Mouse (Mus musculus) lung, postnatal 0 days (tissue): Measurements from ENCODE around the gene Col4a4. TPM values are rescaled to one million over a fixed set of nuclear protein-coding genes. Genes with fewer than 3 reads are reported as not detected.
A peak's percentile ranks its signal among the peaks of the same experiment; 100 is the strongest.

ENCODE experiments used
- ATAC-seq: fragments of 200-750 bp; cut with Nextera tagmentation; 2 replicates; pipeline ENCODE4 v1.8.0; 2017; ENCODE audit warnings: moderate library complexity
- DNase-seq: peaks from one replicate; pipeline ENCODE4 v3.0.0-alpha.2; 2016; ENCODE audit warnings: low spot score
- H3K27ac ChIP-seq: fragments of 300-500 bp; sonication (generic); 2 replicates; pipeline ENCODE4 v1.5.1; 2014; ENCODE audit warnings: antibody characterized with exemption, mild to moderate bottlenecking, low read length, mixed read lengths
- H3K27me3 ChIP-seq: fragments of 300-500 bp; sonication (generic); replicated peaks from 2 replicates; pipeline ENCODE4 v1.6.1; 2014; ENCODE audit warnings: low read length, mixed read lengths; ENCODE audit not compliant: insufficient read depth
- H3K36me3 ChIP-seq: fragments of 300-500 bp; sonication (generic); 2 replicates; pipeline ENCODE4 v1.6.1; 2014; ENCODE audit warnings: low read length, mixed read lengths; ENCODE audit not compliant: insufficient read depth
- H3K4me1 ChIP-seq: fragments of 300-500 bp; sonication (generic); 2 replicates; pipeline ENCODE4 v1.6.1; 2014; ENCODE audit warnings: antibody characterized with exemption, low read depth, low read length, mixed read lengths; ENCODE audit not compliant: insufficient read depth
- H3K4me2 ChIP-seq: fragments of 300-500 bp; sonication (generic); replicated peaks from 2 replicates; pipeline ENCODE4 v1.6.1; 2014; ENCODE audit warnings: low read depth, mild to moderate bottlenecking, low read length, moderate library complexity, mixed read lengths
- H3K4me3 ChIP-seq: fragments of 300-500 bp; sonication (generic); 2 replicates; pipeline ENCODE4 v1.5.1; 2014; ENCODE audit warnings: low read depth, low read length
- H3K9ac ChIP-seq: fragments of 300-500 bp; sonication (generic); replicated peaks from 2 replicates; pipeline ENCODE4 v1.6.1; 2014; ENCODE audit warnings: low read depth, mild to moderate bottlenecking
- H3K9me3 ChIP-seq: fragments of 300-500 bp; sonication (generic); 2 replicates; pipeline ENCODE4 v1.6.1; 2016; ENCODE audit warnings: low read length, mixed read lengths
- CTCF ChIP-seq: IDR thresholded peaks from 2 replicates; pipeline ENCODE4 v1.5.1; 2016; ENCODE audit warnings: antibody characterized with exemption, mild to moderate bottlenecking
- EP300 ChIP-seq: IDR thresholded peaks from 2 replicates; pipeline ENCODE4 v1.6.1; 2016; ENCODE audit warnings: antibody characterized with exemption, mild to moderate bottlenecking, control low read depth
- WGBS: fragments of 180-500 bp; shearing (Covaris S2); extraction: QIAGEN DNeasy Blood & Tissue Kit; methylation state at CpG from one replicate; pipeline ENCODE4 v1.1.7; 2014; 5-methylcytosine and 5-hydroxymethylcytosine counted together
- polyA plus RNA-seq: library from polyadenylated mRNA; unstranded; fragments of >200 nt; fragmentation: Nextera tagmentation; extraction: Ambion mirVana; gene quantifications from 2 replicates; pipeline ENCODE4 v1.2.1, GENCODE M21; 2015

The Col4a4 gene
- polyA plus RNA-seq, 1 experiment from 2014 or later = 67.3 TPM

GRCm38 (mm10) chr1:82440123-82440522, 146.5 kb downstream of the Col4a4 start:
- Histone ChIP-seq H3K9me3 (no peaks in the 10 kb centered on the region), H3K27ac (no peak overlapping the region), H3K9ac (no peak overlapping the region), H3K4me1 (no peaks in the 10 kb centered on the region), H3K36me3 (no peaks in the 10 kb centered on the region), H3K4me3 (no peak overlapping the region), H3K27me3 (no peaks in the 10 kb centered on the region), H3K4me2 (no peak overlapping the region)
- WGBS = 61% methylated on average over 1 of the region's 1 CpGs
- DNase-seq (no peak), ATAC-seq (no peak)
- TF ChIP-seq CTCF = no peak
- no peak for TF ChIP-seq EP300

- no peak overlapping the region for H3K4me2 ChIP-seq
- WGBS = 84% methylated on average over 3 of the region's 3 CpGs
- TF ChIP-seq EP300 (no peak), CTCF (no peak)
Observed at GRCm38 (mm10) chr1:82437273-82437672, 149.4 kb downstream of the Col4a4 start.

GRCm38 (mm10) chr1:82433649-82434005, 153.0 kb downstream of the Col4a4 start:
- H3K9me3 ChIP-seq = no peaks in the 10 kb centered on the region
- H3K9ac ChIP-seq = no peak overlapping the region
- ATAC-seq (no peak), DNase-seq (no peak)
- 73% methylated on average over 5 of the region's 5 CpGs for WGBS
- H3K36me3 ChIP-seq = no peaks in the 10 kb centered on the region
- no peaks in the 10 kb centered on the region for H3K27me3 ChIP-seq
- no peak for TF ChIP-seq CTCF
- no peak for TF ChIP-seq EP300
- H3K4me2 ChIP-seq = no peak overlapping the region
- H3K4me1 ChIP-seq = no peaks in the 10 kb centered on the region; the same call in 1 of the 2 replicates
- no peak overlapping the region for H3K4me3 ChIP-seq
- no peak overlapping the region for H3K27ac ChIP-seq

More at GRCm38 (mm10) chr1:82437273-82437672, 149.4 kb downstream of the Col4a4 start:
- DNase-seq = no peak
- Histone ChIP-seq H3K9ac (no peak overlapping the region), H3K36me3 (no peaks in the 10 kb centered on the region), H3K4me3 (no peak overlapping the region), H3K27ac (no peak overlapping the region), H3K27me3 (no peaks in the 10 kb centered on the region), H3K4me1 (no peaks in the 10 kb centered on the region), H3K9me3 (no peaks in the 10 kb centered on the region)
- ATAC-seq = no peak

- H3K27me3 ChIP-seq = no peaks in the 10 kb centered on the region
- no peaks in the 10 kb centered on the region; the same call in 1 of the 2 replicates for H3K4me1 ChIP-seq
- H3K9me3 ChIP-seq = no peaks in the 10 kb centered on the region
- no peak overlapping the region for H3K4me2 ChIP-seq
- H3K27ac ChIP-seq = no peak overlapping the region
- TF ChIP-seq CTCF (peak; percentile 95), EP300 (no peak)
- no peaks in the 10 kb centered on the region for H3K36me3 ChIP-seq
- H3K4me3 ChIP-seq = no peak overlapping the region
- DNase-seq = peak; percentile 88
- WGBS = 57% methylated on average over 15 of the region's 15 CpGs
- no peak overlapping the region for H3K9ac ChIP-seq
- peak; percentile 64 for ATAC-seq
Observed at GRCm38 (mm10) chr1:82432919-82433648, 153.6 kb downstream of the Col4a4 start.

GRCm38 (mm10) chr1:82429061-82429460, 157.6 kb downstream of the Col4a4 start:
- Histone ChIP-seq H3K9me3 (no peaks in the 10 kb centered on the region), H3K9ac (no peak overlapping the region), H3K4me1 (no peaks in the 10 kb centered on the region; the same call in 1 of the 2 replicates), H3K36me3 (no peaks in the 10 kb centered on the region), H3K27me3 (no peaks in the 10 kb centered on the region), H3K27ac (no peak overlapping the region), H3K4me2 (no peak overlapping the region), H3K4me3 (no peak overlapping the region)
- DNase-seq (peak; percentile 95), ATAC-seq (peak; percentile 94)
- TF ChIP-seq CTCF (no peak), EP300 (peak; percentile 90)
- 3% methylated on average over 1 of the region's 1 CpGs for WGBS

- no peak overlapping the region for H3K4me3 ChIP-seq
- H3K9me3 ChIP-seq = no peaks in the 10 kb centered on the region
- H3K27ac ChIP-seq = no peak overlapping the region
- TF ChIP-seq CTCF (no peak), EP300 (no peak)
- no peak overlapping the region for H3K9ac ChIP-seq
- DNase-seq = no peak
- 86% methylated on average over 5 of the region's 5 CpGs for whole genome bisulfite sequencing
- no peak for ATAC-seq
- no peaks in the 10 kb centered on the region for H3K27me3 ChIP-seq
- H3K4me1 ChIP-seq = no peaks in the 10 kb centered on the region; the same call in 1 of the 2 replicates
- no peak overlapping the region for H3K4me2 ChIP-seq
- H3K36me3 ChIP-seq = no peaks in the 10 kb centered on the region
Observed at GRCm38 (mm10) chr1:82427729-82428128, 158.9 kb downstream of the Col4a4 start.
